21 mouse cellular contexts compared by ENCODE assay signal in the genomic region with DNA sequence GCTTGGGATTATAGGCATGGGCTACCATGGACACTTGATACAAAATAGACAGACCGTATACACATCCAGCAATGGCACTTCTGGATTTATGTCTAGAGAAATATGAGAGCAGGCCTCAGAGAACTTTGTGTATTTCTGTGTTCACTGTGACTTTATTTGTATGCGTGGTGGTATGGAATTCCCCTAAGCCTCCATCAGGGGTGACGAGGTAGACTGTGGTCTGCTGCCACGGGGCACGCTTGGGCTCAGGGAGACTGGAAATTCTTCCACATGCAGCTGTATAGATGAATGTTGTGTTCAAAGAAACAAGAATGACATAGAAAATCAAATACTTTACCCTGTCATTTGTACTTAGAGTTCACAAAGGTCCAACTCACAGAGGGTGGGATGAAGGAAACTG. TPM values are rescaled to one million over a fixed set of nuclear protein-coding genes. Genes with fewer than 3 reads are reported as not detected.
DNase-seq lines count a peak whose midpoint lies in the region; ATAC-seq lines count a peak whose summit lies in the region.
"Had no signal": no experiment of that assay in that cellular context is flagged by ENCODE, and none has a peak within 500 bp of the region (broad histone marks: within the 10 kb centered on the region; RNA-seq: fewer than 3 reads in every experiment).

No protein-coding gene starts in this region.

- no peaks in the 10 kb centered on the region for H3K27me3 ChIP-seq in heart, embryonic 12.5 days (replicated peaks)
- H3K27me3 ChIP-seq in midbrain, embryonic 11.5 days (ENCODE audit: control insufficient read depth, insufficient read depth, low read length) = no peaks in the 10 kb centered on the region
- no peaks in the 10 kb centered on the region for H3K27me3 ChIP-seq in midbrain, embryonic 15.5 days (replicated peaks)
- H3K27me3 ChIP-seq: embryonic facial prominence, embryonic 15.5 days; hindbrain, embryonic 13.5 days had no signal

- H3K4me3 ChIP-seq in heart, embryonic 12.5 days = no peak overlapping the region
- H3K4me3 ChIP-seq in midbrain, embryonic 11.5 days (ENCODE audit: low read depth, low read length) = no peak overlapping the region
- no peak overlapping the region for H3K4me3 ChIP-seq in midbrain, embryonic 15.5 days
- H3K4me3 ChIP-seq: embryonic facial prominence, embryonic 15.5 days; erythroblast, embryonic 14.5 days; forebrain, embryonic 10.5 days; gastrocnemius, adult 2 months; hindbrain, embryonic 13.5 days had no signal

- no peaks in the 10 kb centered on the region for H3K9me3 ChIP-seq in heart, embryonic 12.5 days (replicated peaks)
- H3K9me3 ChIP-seq in midbrain, embryonic 11.5 days (ENCODE audit: control insufficient read depth, low read length) = no peaks in the 10 kb centered on the region
- H3K9me3 ChIP-seq in midbrain, embryonic 15.5 days = no peaks in the 10 kb centered on the region
- H3K9me3 ChIP-seq: embryonic facial prominence, embryonic 15.5 days; forebrain, embryonic 10.5 days; hindbrain, embryonic 13.5 days had no signal

- no peak overlapping the region for H3K4me2 ChIP-seq in heart, embryonic 12.5 days
- no peak overlapping the region for H3K4me2 ChIP-seq in midbrain, embryonic 11.5 days
- no peak overlapping the region for H3K4me2 ChIP-seq in midbrain, embryonic 15.5 days
- H3K4me2 ChIP-seq: embryonic facial prominence, embryonic 15.5 days; hindbrain, embryonic 13.5 days had no signal

- no peak overlapping the region for H3K9ac ChIP-seq in heart, embryonic 12.5 days
- H3K9ac ChIP-seq in midbrain, embryonic 11.5 days (ENCODE audit: low read length) = no peak overlapping the region
- no peak overlapping the region for H3K9ac ChIP-seq in midbrain, embryonic 15.5 days
- H3K9ac ChIP-seq: embryonic facial prominence, embryonic 15.5 days; hindbrain, embryonic 13.5 days had no signal

- no peak overlapping the region for H3K27ac ChIP-seq in heart, embryonic 12.5 days (ENCODE audit: poor library complexity, severe bottlenecking)
- no peak overlapping the region for H3K27ac ChIP-seq in midbrain, embryonic 11.5 days (ENCODE audit: low read depth, low read length)
- no peak overlapping the region for H3K27ac ChIP-seq in midbrain, embryonic 15.5 days
- H3K27ac ChIP-seq: embryonic facial prominence, embryonic 15.5 days; forebrain, embryonic 10.5 days; gastrocnemius, adult 2 months; hindbrain, embryonic 13.5 days; hindbrain, postnatal 0 days had no signal

- no peaks in the 10 kb centered on the region for H3K4me1 ChIP-seq in heart, embryonic 12.5 days (replicated peaks)
- no peaks in the 10 kb centered on the region for H3K4me1 ChIP-seq in midbrain, embryonic 11.5 days (ENCODE audit: control insufficient read depth, insufficient read depth, low read length)
- H3K4me1 ChIP-seq in midbrain, embryonic 15.5 days = no peaks in the 10 kb centered on the region
- H3K4me1 ChIP-seq: embryonic facial prominence, embryonic 15.5 days; forebrain, embryonic 10.5 days; hindbrain, embryonic 13.5 days had no signal

- no peak for ATAC-seq in heart, embryonic 12.5 days (ENCODE audit: insufficient number of reproducible peaks, low FRiP score)
- ATAC-seq in midbrain, embryonic 11.5 days (ENCODE audit: low FRiP score) = no peak
- ATAC-seq in midbrain, embryonic 15.5 days (replicated peaks) = no peak
- peak; percentile 62 for ATAC-seq in activated CD4-positive, CD25-positive, alpha-beta regulatory T cell, adult 4 months
- ATAC-seq: forebrain, embryonic 14.5 days; hindbrain, postnatal 0 days had no signal

- peaks cover 60% of the 10 kb centered on the region for H3K36me3 ChIP-seq in heart, embryonic 12.5 days
- H3K36me3 ChIP-seq in midbrain, embryonic 11.5 days (ENCODE audit: control insufficient read depth, insufficient read depth, low read length) = peaks cover 3% of the 10 kb centered on the region
- peaks cover 5% of the 10 kb centered on the region; the same call in 1 of the 2 replicates for H3K36me3 ChIP-seq in midbrain, embryonic 15.5 days (replicated peaks)

- 94% methylated on average over 5 of the region's 5 CpGs for WGBS in heart, embryonic 12.5 days
- WGBS in midbrain, embryonic 11.5 days = 95% methylated on average over 5 of the region's 5 CpGs
- 95% methylated on average over 5 of the region's 5 CpGs for WGBS in midbrain, embryonic 15.5 days

- DNase-seq in heart, adult 11 months = peak; percentile 37
- DNase-seq in midbrain, embryonic 11.5 days (ENCODE audit: low spot score, missing footprints) = peak; percentile 17
- DNase-seq in embryo, embryonic 11 days = no peak
- DNase-seq in gastrocnemius, postnatal 10 days = no peak
- DNase-seq: adrenal gland, adult 8-10 months; adrenal gland, postnatal 36 days; B cell, adult 2 months; cerebellum, adult 2 months; cerebellum, postnatal 10 days; gastrocnemius, adult 2 months; heart, postnatal 10 days; kidney, adult 11 months had no signal

RNA-seq across cellular contexts. Expression of a gene that starts 14.9 kb away (rescaled TPM):
- 24.0 and 25.3 TPM in 2 replicates for polyA plus RNA-seq in heart, embryonic 12.5 days (2016; fragmentation: Nextera tagmentation; extraction: Ambion mirVana)
- 34.5 and 35.2 TPM in 2 replicates for polyA plus RNA-seq in midbrain, embryonic 11.5 days (2014; fragmentation: Nextera tagmentation; extraction: Ambion mirVana)
- polyA plus RNA-seq in midbrain, embryonic 15.5 days (2015; fragmentation: Nextera tagmentation; extraction: Ambion mirVana) = 43.9 and 45.3 TPM in 2 replicates
- polyA plus RNA-seq in activated CD4-positive, CD25-positive, alpha-beta regulatory T cell, adult 4 months (2017; shearing (Covaris generic)) = 10 to 100 TPM; 80.2 to 95.9 TPM
- 10 to 100 TPM; 11.0 to 12.3 TPM for total RNA-seq in gastrocnemius, postnatal 10 days (2021)

RNA-seq across cellular contexts. Expression of a gene that starts 56.3 kb away (rescaled TPM):
- polyA plus RNA-seq in heart, embryonic 12.5 days (2016; fragmentation: Nextera tagmentation; extraction: Ambion mirVana) = 421 and 431 TPM in 2 replicates
- polyA plus RNA-seq in midbrain, embryonic 11.5 days (2014; fragmentation: Nextera tagmentation; extraction: Ambion mirVana) = 654 and 676 TPM in 2 replicates
- polyA plus RNA-seq in midbrain, embryonic 15.5 days (2015; fragmentation: Nextera tagmentation; extraction: Ambion mirVana) = 495 and 513 TPM in 2 replicates
- 100 to 1,000 TPM; 350 to 389 TPM for polyA plus RNA-seq in activated CD4-positive, CD25-positive, alpha-beta regulatory T cell, adult 4 months (2017; shearing (Covaris generic))
- 100 to 1,000 TPM; 464 to 488 TPM for total RNA-seq in gastrocnemius, postnatal 10 days (2021)

Comparison
In these comparisons a context has a peak if more than half of its experiments do, and no peak if none do; other contexts are left out.
1. DNase-seq: peak in heart, adult 11 months (single experiment) and midbrain, embryonic 11.5 days (single experiment); none in embryo, embryonic 11 days (single experiment) and gastrocnemius, postnatal 10 days (single experiment).